Mouse (Mus musculus): ENCODE results near the gene Pheta2. TPM values are rescaled to one million over a fixed set of nuclear protein-coding genes. Genes with fewer than 3 reads are reported as not detected.

Pheta2 gene
- total and polyA plus RNA-seq, 3 experiments, result 18.8 to 67.8 (median 42.2) TPM

GRCm38 (mm10) chr15:82372446-82372845 is 33.7 kb downstream of the Pheta2 start:
- Histone ChIP-seq H3K4me3 (ENCODE audit: low read depth, low read length) (no peak overlapping the region), H3K9me3 (replicated peaks) (no peaks in the 10 kb centered on the region), H3K27me3 (ENCODE audit: insufficient read depth, low read length) (peaks cover 67% of the 10 kb centered on the region), H3K4me1 (ENCODE audit: insufficient read depth, low read depth, low read length) (no peaks in the 10 kb centered on the region), H3K36me3 (replicated peaks) (no peaks in the 10 kb centered on the region)
- TF ChIP-seq TAL1 (conservative IDR thresholded peaks at IDR 0.05; ENCODE audit: low read depth, low read length) (no peak), POLR2AphosphoS5 (IDR thresholded peaks at IDR 0.05; ENCODE audit: insufficient replicate concordance, low read depth, low read length) (no peak), GATA2 (IDR thresholded peaks at IDR 0.05; ENCODE audit: borderline replicate concordance, low read depth, low read length) (no peak), CTCF (IDR thresholded peaks at IDR 0.05; ENCODE audit: low read depth, low read length) (no peak), GATA1 (IDR thresholded peaks at IDR 0.05; ENCODE audit: borderline replicate concordance, low read length) (no peak)
- no peak for ATAC-seq (ENCODE audit: extremely low read depth, insufficient number of reproducible peaks, low FRiP score, poor library complexity, severe bottlenecking)
- no peak for DNase-seq (ENCODE audit: low spot score)

GRCm38 (mm10) chr15:82372991-82373390 is 34.2 kb downstream of the Pheta2 start:
- Histone ChIP-seq H3K4me3 (ENCODE audit: low read depth, low read length) (no peak overlapping the region), H3K27me3 (ENCODE audit: insufficient read depth, low read length) (peaks cover 72% of the 10 kb centered on the region), H3K9me3 (replicated peaks) (no peaks in the 10 kb centered on the region), H3K4me1 (ENCODE audit: insufficient read depth, low read depth, low read length) (no peaks in the 10 kb centered on the region), H3K36me3 (replicated peaks) (no peaks in the 10 kb centered on the region)
- TF ChIP-seq GATA2 (IDR thresholded peaks at IDR 0.05; ENCODE audit: borderline replicate concordance, low read depth, low read length) (no peak), CTCF (IDR thresholded peaks at IDR 0.05; ENCODE audit: low read depth, low read length) (no peak), GATA1 (IDR thresholded peaks at IDR 0.05; ENCODE audit: borderline replicate concordance, low read length) (no peak), POLR2AphosphoS5 (IDR thresholded peaks at IDR 0.05; ENCODE audit: insufficient replicate concordance, low read depth, low read length) (no peak), TAL1 (conservative IDR thresholded peaks at IDR 0.05; ENCODE audit: low read depth, low read length) (no peak)
- DNase-seq (ENCODE audit: low spot score) (no peak), ATAC-seq (ENCODE audit: extremely low read depth, insufficient number of reproducible peaks, low FRiP score, poor library complexity, severe bottlenecking) (no peak)

- peaks cover 82% of the 10 kb centered on the region for H3K27me3 ChIP-seq (ENCODE audit: insufficient read depth, low read length)
Observed at GRCm38 (mm10) chr15:82374437-82374836, 35.7 kb downstream of the Pheta2 start.

GRCm38 (mm10) chr15:82375855-82376254 is 37.1 kb downstream of the Pheta2 start:
- Histone ChIP-seq H3K4me3 (ENCODE audit: low read depth, low read length) (no peak overlapping the region), H3K27me3 (ENCODE audit: insufficient read depth, low read length) (peaks cover 81% of the 10 kb centered on the region), H3K9me3 (replicated peaks) (no peaks in the 10 kb centered on the region), H3K36me3 (replicated peaks) (no peaks in the 10 kb centered on the region), H3K4me1 (ENCODE audit: insufficient read depth, low read depth, low read length) (peaks cover 9% of the 10 kb centered on the region)
- no peak for ATAC-seq (ENCODE audit: extremely low read depth, insufficient number of reproducible peaks, low FRiP score, poor library complexity, severe bottlenecking)
- TF ChIP-seq GATA1 (IDR thresholded peaks at IDR 0.05; ENCODE audit: borderline replicate concordance, low read length), result no peak
- TF ChIP-seq POLR2AphosphoS5 (IDR thresholded peaks at IDR 0.05; ENCODE audit: insufficient replicate concordance, low read depth, low read length), result no peak
- TF ChIP-seq CTCF (IDR thresholded peaks at IDR 0.05; ENCODE audit: low read depth, low read length), result no peak
- TF ChIP-seq TAL1 (conservative IDR thresholded peaks at IDR 0.05; ENCODE audit: low read depth, low read length), result no peak
- no peak for TF ChIP-seq GATA2 (IDR thresholded peaks at IDR 0.05; ENCODE audit: borderline replicate concordance, low read depth, low read length)
- DNase-seq (ENCODE audit: low spot score), result no peak

More at GRCm38 (mm10) chr15:82374437-82374836, 35.7 kb downstream of the Pheta2 start:
- DNase-seq (ENCODE audit: low spot score) (no peak), ATAC-seq (ENCODE audit: extremely low read depth, insufficient number of reproducible peaks, low FRiP score, poor library complexity, severe bottlenecking) (no peak)
- Histone ChIP-seq H3K4me1 (ENCODE audit: insufficient read depth, low read depth, low read length) (no peaks in the 10 kb centered on the region), H3K9me3 (replicated peaks) (no peaks in the 10 kb centered on the region), H3K36me3 (replicated peaks) (no peaks in the 10 kb centered on the region), H3K4me3 (ENCODE audit: low read depth, low read length) (no peak overlapping the region)
- TF ChIP-seq GATA1 (IDR thresholded peaks at IDR 0.05; ENCODE audit: borderline replicate concordance, low read length) (no peak), GATA2 (IDR thresholded peaks at IDR 0.05; ENCODE audit: borderline replicate concordance, low read depth, low read length) (no peak), TAL1 (conservative IDR thresholded peaks at IDR 0.05; ENCODE audit: low read depth, low read length) (no peak), CTCF (IDR thresholded peaks at IDR 0.05; ENCODE audit: low read depth, low read length) (no peak)

GRCm38 (mm10) chr15:82376393-82377138 is 37.8 kb downstream of the Pheta2 start:
- DNase-seq (ENCODE audit: low spot score), result no peak
- Histone ChIP-seq H3K27me3 (ENCODE audit: insufficient read depth, low read length) (peaks cover 76% of the 10 kb centered on the region), H3K4me3 (ENCODE audit: low read depth, low read length) (no peak overlapping the region), H3K9me3 (replicated peaks) (no peaks in the 10 kb centered on the region), H3K4me1 (ENCODE audit: insufficient read depth, low read depth, low read length) (peaks cover 9% of the 10 kb centered on the region), H3K36me3 (replicated peaks) (no peaks in the 10 kb centered on the region)
- TF ChIP-seq TAL1 (conservative IDR thresholded peaks at IDR 0.05; ENCODE audit: low read depth, low read length) (no peak), CTCF (IDR thresholded peaks at IDR 0.05; ENCODE audit: low read depth, low read length) (no peak), GATA2 (IDR thresholded peaks at IDR 0.05; ENCODE audit: borderline replicate concordance, low read depth, low read length) (no peak), GATA1 (IDR thresholded peaks at IDR 0.05; ENCODE audit: borderline replicate concordance, low read length) (no peak), POLR2AphosphoS5 (IDR thresholded peaks at IDR 0.05; ENCODE audit: insufficient replicate concordance, low read depth, low read length) (no peak)
- no peak for ATAC-seq (ENCODE audit: extremely low read depth, insufficient number of reproducible peaks, low FRiP score, poor library complexity, severe bottlenecking)

GRCm38 (mm10) chr15:82377701-82378100 is 39.0 kb downstream of the Pheta2 start:
- H3K4me3 ChIP-seq (ENCODE audit: low read depth, low read length), result no peak overlapping the region
- H3K4me1 ChIP-seq (ENCODE audit: insufficient read depth, low read depth, low read length), result peaks cover 9% of the 10 kb centered on the region
- DNase-seq (ENCODE audit: low spot score) (no peak), ATAC-seq (ENCODE audit: extremely low read depth, insufficient number of reproducible peaks, low FRiP score, poor library complexity, severe bottlenecking) (no peak)
- H3K36me3 ChIP-seq (replicated peaks), result no peaks in the 10 kb centered on the region
- H3K27me3 ChIP-seq (ENCODE audit: insufficient read depth, low read length), result peaks cover 69% of the 10 kb centered on the region
- TF ChIP-seq GATA1 (IDR thresholded peaks at IDR 0.05; ENCODE audit: borderline replicate concordance, low read length) (no peak), POLR2AphosphoS5 (IDR thresholded peaks at IDR 0.05; ENCODE audit: insufficient replicate concordance, low read depth, low read length) (no peak), CTCF (IDR thresholded peaks at IDR 0.05; ENCODE audit: low read depth, low read length) (no peak), GATA2 (IDR thresholded peaks at IDR 0.05; ENCODE audit: borderline replicate concordance, low read depth, low read length) (no peak)
- no peaks in the 10 kb centered on the region for H3K9me3 ChIP-seq (replicated peaks)

Measured in G1E (cell line).